ENCODE assay signal across 20 mouse cellular contexts in the genomic region with DNA sequence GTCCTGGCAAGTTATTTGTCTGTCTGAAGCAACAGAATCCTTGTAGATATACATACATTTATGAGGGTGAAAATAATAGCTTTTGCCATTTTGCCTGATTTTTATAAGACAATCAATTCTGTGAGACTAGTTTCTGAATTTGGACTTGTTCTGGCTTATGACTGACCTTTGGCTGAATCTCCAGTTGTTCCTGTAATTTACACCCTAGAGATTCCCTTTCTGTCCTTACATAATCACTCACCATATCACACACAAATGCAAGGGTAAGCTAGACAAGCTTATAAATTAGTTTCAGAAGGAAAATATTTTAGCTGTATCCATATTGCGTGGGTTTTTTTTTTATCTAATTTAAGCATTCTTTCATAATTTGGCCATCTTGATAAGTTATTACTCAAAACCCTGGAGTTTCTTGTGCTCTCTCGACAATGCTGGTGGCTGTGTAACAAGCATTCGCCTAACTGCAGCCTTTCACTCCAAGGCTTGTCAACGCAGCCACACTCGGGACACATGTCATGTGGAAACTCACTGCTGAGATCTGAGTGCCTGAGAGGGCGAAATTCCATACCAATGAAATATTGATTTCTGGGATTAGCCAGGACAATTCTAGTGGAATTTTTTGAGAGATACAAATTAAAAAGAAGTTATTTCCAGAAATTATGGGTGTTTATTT. TPM values are rescaled to one million over a fixed set of nuclear protein-coding genes. Genes with fewer than 3 reads are reported as not detected.
"Had no signal": no experiment of that assay in that cellular context is flagged by ENCODE, and none has a peak within 500 bp of the region (broad histone marks: within the 10 kb centered on the region; RNA-seq: fewer than 3 reads in every experiment).

No protein-coding gene starts in this region.

- H3K4me1 ChIP-seq: limb, embryonic 12.5 days; liver, embryonic 13.5 days; lung, embryonic 15.5 days; midbrain, embryonic 13.5 days had no signal

- H3K36me3 ChIP-seq: limb, embryonic 12.5 days; liver, embryonic 13.5 days; lung, embryonic 15.5 days; midbrain, embryonic 13.5 days had no signal

- H3K27me3 ChIP-seq: limb, embryonic 12.5 days; liver, embryonic 13.5 days; lung, embryonic 15.5 days; midbrain, embryonic 13.5 days had no signal

- H3K4me3 ChIP-seq: limb, embryonic 12.5 days; liver, embryonic 13.5 days; lung, embryonic 15.5 days; midbrain, embryonic 13.5 days had no signal

- ATAC-seq: liver, postnatal 0 days; midbrain, embryonic 13.5 days had no signal

- H3K9me3 ChIP-seq: limb, embryonic 12.5 days; liver, embryonic 13.5 days; lung, embryonic 15.5 days; midbrain, embryonic 13.5 days had no signal

- H3K4me2 ChIP-seq: limb, embryonic 12.5 days; liver, embryonic 13.5 days; lung, embryonic 15.5 days; midbrain, embryonic 13.5 days had no signal

- H3K27ac ChIP-seq: kidney, postnatal 0 days; limb, embryonic 12.5 days; liver, embryonic 13.5 days; lung, embryonic 15.5 days; midbrain, embryonic 13.5 days had no signal

- H3K9ac ChIP-seq: limb, embryonic 12.5 days; liver, embryonic 13.5 days; liver, postnatal 0 days; lung, embryonic 15.5 days; midbrain, embryonic 13.5 days had no signal

- DNase-seq: kidney, postnatal 36 days; liver; liver, embryonic 13.5 days; liver, postnatal 0 days; lung, postnatal 36 days; right cerebral cortex, postnatal 14 days; thymus, postnatal 36 days had no signal

RNA-seq across cellular contexts. Expression of a gene that starts 3.8 kb away (rescaled TPM):
- total RNA-seq: layer of hippocampus, adult 18-20 months; layer of hippocampus, postnatal 10 days; left cerebral cortex, postnatal 36 days; midbrain, postnatal 0 days had no signal
- polyA plus RNA-seq: kidney, postnatal 0 days; limb, embryonic 12.5 days; liver, embryonic 13.5 days; liver, postnatal 0 days; lung, embryonic 15.5 days; midbrain, embryonic 13.5 days; midbrain, postnatal 0 days; neural tube, embryonic 14.5 days; small intestine, adult 2 months; stomach, embryonic 16.5 days; thymus, postnatal 0 days had no signal

RNA-seq across cellular contexts. Expression of a gene that starts 59.3 kb away (rescaled TPM):
- total RNA-seq: megakaryocyte progenitor cell, adult 5-6 weeks; midbrain, postnatal 0 days had no signal
- polyA plus RNA-seq: kidney, postnatal 0 days; limb, embryonic 12.5 days; liver, embryonic 13.5 days; liver, postnatal 0 days; lung, embryonic 15.5 days; midbrain, embryonic 13.5 days; midbrain, postnatal 0 days; neural tube, embryonic 14.5 days; small intestine, adult 2 months; stomach, embryonic 16.5 days; thymus, postnatal 0 days had no signal
